In genomic region chr12:32202583-32202982, GRCm38 (mm10) we compare ENCODE assay signal across 20 mouse cellular contexts. TPM values are rescaled to one million over a fixed set of nuclear protein-coding genes. Genes with fewer than 3 reads are reported as not detected.
"Had no signal": no experiment of that assay in that cellular context is flagged by ENCODE, and none has a peak within 500 bp of the region (broad histone marks: within the 10 kb centered on the region; RNA-seq: fewer than 3 reads in every experiment).

No protein-coding gene starts in this region.

- H3K4me2 ChIP-seq: lung, embryonic 14.5 days; midbrain, embryonic 12.5 days; neural tube, embryonic 13.5 days; neural tube, embryonic 15.5 days; stomach, embryonic 15.5 days had no signal

- H3K27me3 ChIP-seq: midbrain, embryonic 12.5 days; neural tube, embryonic 13.5 days; neural tube, embryonic 15.5 days; stomach, embryonic 15.5 days had no signal

- H3K4me1 ChIP-seq: neural tube, embryonic 13.5 days; neural tube, embryonic 15.5 days; stomach, embryonic 15.5 days had no signal

- H3K4me3 ChIP-seq: midbrain, embryonic 10.5 days; midbrain, embryonic 12.5 days; myocyte; neural tube, embryonic 13.5 days; neural tube, embryonic 15.5 days; stomach, embryonic 15.5 days had no signal

- H3K27ac ChIP-seq: midbrain, embryonic 10.5 days; midbrain, embryonic 12.5 days; neural tube, embryonic 13.5 days; neural tube, embryonic 15.5 days; stomach, embryonic 15.5 days; stomach, postnatal 0 days had no signal

- H3K36me3 ChIP-seq: midbrain, embryonic 10.5 days; midbrain, embryonic 12.5 days; neural tube, embryonic 13.5 days; neural tube, embryonic 15.5 days; stomach, embryonic 15.5 days had no signal

- H3K9ac ChIP-seq: lung, embryonic 14.5 days; midbrain, embryonic 12.5 days; neural tube, embryonic 13.5 days; neural tube, embryonic 15.5 days; stomach, embryonic 15.5 days had no signal

- DNase-seq: lung, adult 18-20 months; lung, embryonic 14.5 days; lung, postnatal 10 days; lung, postnatal 4 days; midbrain, embryonic 14.5 days; retina, postnatal 1 day; right cerebral cortex, adult 18-20 months; right cerebral cortex, postnatal 25 days; right cerebral cortex, postnatal 4 days; thymus, adult 2 months; thymus, postnatal 25 days; thymus, postnatal 4 days had no signal

- H3K9me3 ChIP-seq: midbrain, embryonic 10.5 days; midbrain, embryonic 12.5 days; neural tube, embryonic 13.5 days; neural tube, embryonic 15.5 days; stomach, embryonic 15.5 days had no signal

- ATAC-seq: midbrain, embryonic 16.5 days had no signal

RNA-seq across cellular contexts. Expression of gene Pik3cg, which starts 5.9 kb away (rescaled TPM):
- polyA plus RNA-seq: myocyte had no signal
